In genomic region chr3:89584254-89584653, GRCm38 (mm10) we compare ENCODE assay signal across 14 mouse cellular contexts.
A peak's percentile ranks its signal among the peaks of the same experiment; 100 is the strongest.
DNase-seq lines count a peak whose midpoint lies in the region; ATAC-seq and TF ChIP-seq lines count a peak whose summit lies in the region.
"Had no signal": no experiment of that assay in that cellular context is flagged by ENCODE, and none has a peak within 500 bp of the region (broad histone marks: within the 10 kb centered on the region; RNA-seq: fewer than 3 reads in every experiment).

No protein-coding gene starts in this region.

- DNase-seq in layer of hippocampus, adult 2 months (ENCODE audit: low spot score in 2 of 2), result no peak
- no peak for DNase-seq in layer of hippocampus, postnatal 10 days (ENCODE audit: low spot score in 2 of 2)
- DNase-seq in adipocyte (ENCODE audit: low spot score), result peak; percentile 54
- peak; percentile 7 for DNase-seq in lung, postnatal 25 days (ENCODE audit: low spot score)
- DNase-seq in heart, postnatal 14 days, result no peak
- no peak for DNase-seq in urinary bladder, postnatal 4 days (ENCODE audit: low spot score in 2 of 2)
- DNase-seq: adrenal gland, postnatal 10 days; layer of hippocampus, postnatal 36 days; spleen, adult 18-20 months had no signal

- no peak for TF ChIP-seq CTCF in layer of hippocampus, adult 2 months (conservative IDR thresholded peaks at IDR 0.05)

- no peaks in the 10 kb centered on the region for H3K27me3 ChIP-seq in embryonic facial prominence, embryonic 15.5 days
- H3K27me3 ChIP-seq: limb, embryonic 12.5 days had no signal

- peak; percentile 68 for ATAC-seq in embryonic facial prominence, embryonic 15.5 days (ENCODE audit: insufficient number of reproducible peaks, low FRiP score, low TSS enrichment, low read depth)

- H3K36me3 ChIP-seq in embryonic facial prominence, embryonic 15.5 days, result no peaks in the 10 kb centered on the region
- H3K36me3 ChIP-seq: limb, embryonic 12.5 days had no signal

- H3K9ac ChIP-seq in embryonic facial prominence, embryonic 15.5 days, result no peak overlapping the region
- H3K9ac ChIP-seq: limb, embryonic 12.5 days had no signal

- peaks cover 29% of the 10 kb centered on the region for H3K4me1 ChIP-seq in embryonic facial prominence, embryonic 15.5 days

- H3K4me2 ChIP-seq in embryonic facial prominence, embryonic 15.5 days (replicated peaks), result no peak overlapping the region
- H3K4me2 ChIP-seq: heart, embryonic 11.5 days; limb, embryonic 12.5 days had no signal

- intact Hi-C loops in heart, postnatal 14 days (cut with DNase I), result no loop called here

- H3K27ac ChIP-seq in layer of hippocampus, adult 2 months, result peak overlapping the region; percentile 59
- peak overlapping the region; percentile 25; the same call in 1 of the 2 replicates for H3K27ac ChIP-seq in embryonic facial prominence, embryonic 15.5 days (replicated peaks)
- H3K27ac ChIP-seq: kidney, postnatal 0 days; limb, embryonic 12.5 days; macrophage had no signal

- no peak overlapping the region for H3K4me3 ChIP-seq in layer of hippocampus, adult 2 months
- H3K4me3 ChIP-seq in embryonic facial prominence, embryonic 15.5 days (replicated peaks), result no peak overlapping the region
- H3K4me3 ChIP-seq: limb, embryonic 12.5 days had no signal

- H3K9me3 ChIP-seq in embryonic facial prominence, embryonic 15.5 days (replicated peaks), result no peaks in the 10 kb centered on the region
- H3K9me3 ChIP-seq: limb, embryonic 12.5 days had no signal

- WGBS in embryonic facial prominence, embryonic 15.5 days, result 30% methylated on average over 4 of the region's 4 CpGs

Comparison
In these comparisons a context has a peak if more than half of its experiments do, and no peak if none do; other contexts are left out.
1. DNase-seq: peak in adipocyte (single experiment) and lung, postnatal 25 days (single experiment); none in layer of hippocampus, adult 2 months (0 of 2), layer of hippocampus, postnatal 10 days (0 of 2), heart, postnatal 14 days (0 of 2) and urinary bladder, postnatal 4 days (0 of 2).